Mouse (Mus musculus) ES-E14 (cell line): ENCODE measurements around the gene Borcs7.

Experiments
- CHD2 ChIP-seq: IDR thresholded peaks from 2 replicates; pipeline ENCODE4 v1.6.1; 2014; ENCODE audit warnings: mild to moderate bottlenecking, low read depth, low read length, inconsistent platforms
- HCFC1 ChIP-seq: IDR thresholded peaks from 2 replicates; pipeline ENCODE4 v1.6.1; 2012; ENCODE audit warnings: low read length, inconsistent platforms, borderline replicate concordance; ENCODE audit not compliant: insufficient read depth
- ZNF384 ChIP-seq: IDR thresholded peaks from 2 replicates; pipeline ENCODE4 v1.6.1; 2012; ENCODE audit warnings: low read depth, low read length, inconsistent platforms

GRCm38 (mm10) chr19:46731351-46731750, 41.6 kb downstream of the Borcs7 start:
- TF ChIP-seq HCFC1 = no peak
- no peak for TF ChIP-seq CHD2
- no peak for TF ChIP-seq ZNF384
